Mouse (Mus musculus) intestine, embryonic 16.5 days (tissue): ENCODE results near the gene Mpig6b. TPM values are rescaled to one million over a fixed set of nuclear protein-coding genes. Genes with fewer than 3 reads are reported as not detected.
"Not testable (repeated sequence)": the region's sequence is repeated elsewhere in the genome, so short reads cannot be mapped to it uniquely, and the experiment has no call there.

Experiments
- ATAC-seq: fragments of 200-750 bp; cut with Nextera tagmentation; 2 replicates; pipeline ENCODE4 v1.8.0; 2017; ENCODE audit warnings: moderate TSS enrichment, moderate library complexity
- H3K27ac ChIP-seq: fragments of 300-500 bp; sonication (generic); 2 replicates; pipeline ENCODE4 v1.5.1; 2014; ENCODE audit warnings: mild to moderate bottlenecking, low read length
- H3K27me3 ChIP-seq: fragments of 300-500 bp; sonication (generic); replicated peaks from 2 replicates; pipeline ENCODE4 v1.6.1; 2014; ENCODE audit warnings: low read length, control low read depth, mixed read lengths; ENCODE audit not compliant: control insufficient read depth, insufficient read depth
- H3K36me3 ChIP-seq: fragments of 300-500 bp; sonication (generic); 2 replicates; pipeline ENCODE4 v1.6.1; 2014; ENCODE audit warnings: low read length, control low read depth; ENCODE audit not compliant: control insufficient read depth, insufficient read depth
- H3K4me1 ChIP-seq: fragments of 300-500 bp; sonication (generic); 2 replicates; pipeline ENCODE4 v1.6.1; 2014; ENCODE audit warnings: low read length, control low read depth, mixed read lengths; ENCODE audit not compliant: control insufficient read depth, insufficient read depth
- H3K4me2 ChIP-seq: fragments of 300-500 bp; sonication (generic); 2 replicates; pipeline ENCODE4 v1.6.1; 2014; ENCODE audit warnings: low read depth, low read length, control low read depth
- H3K4me3 ChIP-seq: fragments of 300-500 bp; sonication (generic); 2 replicates; pipeline ENCODE4 v1.5.1; 2014; ENCODE audit warnings: mild to moderate bottlenecking, low read length
- H3K9ac ChIP-seq: fragments of 300-500 bp; sonication (generic); 2 replicates; pipeline ENCODE4 v1.6.1; 2014; ENCODE audit warnings: low read depth, low read length
- H3K9me3 ChIP-seq: fragments of 300-500 bp; sonication (generic); 2 replicates; pipeline ENCODE4 v1.6.1; 2016; ENCODE audit warnings: low read length, control low read depth; ENCODE audit not compliant: control insufficient read depth
- WGBS: fragments of 180-500 bp; shearing (Covaris S2); extraction: QIAGEN DNeasy Blood & Tissue Kit; methylation state at CpG from one replicate; pipeline ENCODE4 v1.1.7; 2014; 5-methylcytosine and 5-hydroxymethylcytosine counted together
- polyA plus RNA-seq: library from polyadenylated mRNA; unstranded; fragments of >200 nt; fragmentation: Nextera tagmentation; extraction: Ambion mirVana; gene quantifications from 2 replicates; pipeline ENCODE4 v1.2.1, GENCODE M21; 2015

Gene Mpig6b
- polyA plus RNA-seq, 1 experiment from 2014 or later, result 0.40 TPM

DNA sequence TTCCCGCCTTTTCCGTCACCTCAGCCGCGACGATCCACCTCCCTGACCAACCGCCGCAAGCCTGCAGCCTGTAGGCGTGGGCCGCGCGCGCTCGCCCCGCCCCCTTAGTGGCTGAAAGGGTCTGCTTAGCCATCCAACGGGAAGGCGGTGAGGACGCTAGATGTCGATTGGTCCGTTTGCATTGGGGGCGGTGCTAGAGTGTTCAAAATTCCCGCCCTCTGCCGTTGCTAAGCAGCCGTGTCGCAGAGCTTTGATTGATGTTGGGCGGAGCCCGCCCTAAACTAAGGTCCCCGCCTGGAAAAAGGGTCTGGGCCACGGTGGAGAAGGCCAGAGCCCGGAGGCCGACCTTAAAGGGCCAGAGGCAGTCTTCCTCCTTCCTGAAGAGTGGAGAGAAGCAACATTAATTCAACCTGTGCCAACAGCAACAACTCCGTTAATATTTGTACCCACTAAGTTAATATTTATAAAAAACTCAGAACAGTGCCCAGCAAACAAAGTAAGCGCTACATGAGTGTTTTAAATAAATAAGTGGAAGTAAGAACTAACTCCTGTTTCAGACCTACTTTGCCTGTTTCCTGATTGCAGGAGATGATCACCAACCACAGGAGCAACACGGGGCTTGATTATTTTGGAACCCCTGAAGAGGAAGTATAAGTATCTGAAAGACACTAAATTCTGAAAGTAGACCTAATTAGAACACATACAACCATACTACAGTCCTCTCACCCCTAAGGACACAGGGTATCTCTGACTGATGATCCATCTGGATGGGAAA is 19.1 kb downstream of the Mpig6b start, which contains the start of gene Msh5:
Gene Msh5 (minus strand): TSS at position 65 of the 775 bp plus-strand sequence.
- Histone ChIP-seq H3K9ac (peak within 1 kb of the TSS; percentile 93), H3K27ac (peak within 1 kb of the TSS; percentile 100), H3K36me3 (no peaks in the 10 kb centered on the region), H3K27me3 (no peaks in the 10 kb centered on the region), H3K4me2 (peak within 1 kb of the TSS; percentile 100), H3K4me3 (peak within 1 kb of the TSS; percentile 68), H3K4me1 (peaks cover 40% of the 10 kb centered on the region), H3K9me3 (no peaks in the 10 kb centered on the region)
- peak; percentile 87 for ATAC-seq
- 2% methylated on average over 32 of the region's 33 CpGs for WGBS

DNA sequence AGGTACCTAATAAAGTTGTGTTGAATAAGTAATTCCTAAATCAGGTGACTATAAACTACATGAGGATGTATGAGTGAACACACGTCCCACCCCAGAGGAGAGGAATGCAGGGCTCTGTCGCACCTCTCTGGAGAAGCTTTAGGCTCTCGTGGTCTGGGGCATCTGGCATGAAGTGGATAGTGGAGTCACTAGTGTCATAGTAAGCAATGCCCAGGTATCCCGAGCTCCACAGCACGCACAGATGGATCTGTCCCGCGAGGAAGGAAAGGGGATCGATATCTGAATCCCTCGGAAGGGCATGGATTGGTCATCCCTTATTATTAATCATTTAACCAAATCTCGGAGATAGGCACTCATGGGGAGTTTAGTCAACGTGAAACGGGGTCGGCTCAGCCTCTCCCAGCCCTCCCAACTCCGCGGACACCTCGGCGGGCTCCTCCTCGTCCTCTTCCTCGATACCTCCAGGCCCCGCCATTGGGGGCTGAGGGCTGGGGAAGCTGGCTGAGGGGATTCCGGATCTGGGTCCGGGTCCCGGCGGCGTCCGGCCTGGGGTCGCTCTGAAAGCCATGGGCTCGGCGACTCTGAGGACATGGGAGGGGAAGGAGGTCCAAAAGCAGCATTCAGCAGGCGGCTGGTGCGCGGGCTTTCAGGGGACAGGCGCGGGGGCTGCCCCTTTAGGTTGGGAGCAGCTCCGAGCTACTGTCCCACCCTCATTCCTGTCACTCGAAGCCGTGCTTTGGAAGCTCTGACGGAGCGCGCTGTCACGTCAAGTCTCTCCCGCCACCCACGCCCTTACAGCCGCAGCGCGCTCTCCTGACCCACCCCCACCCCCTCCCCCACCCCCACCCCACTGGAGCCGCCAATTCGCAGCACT is 19.9 kb downstream of the Mpig6b start:
- H3K4me1 ChIP-seq, result peaks cover 40% of the 10 kb centered on the region
- H3K27ac ChIP-seq, result peak overlapping the region; percentile 90
- H3K9ac ChIP-seq, result peak overlapping the region; percentile 93
- H3K27me3 ChIP-seq, result no peaks in the 10 kb centered on the region
- H3K36me3 ChIP-seq, result no peaks in the 10 kb centered on the region
- no peaks in the 10 kb centered on the region for H3K9me3 ChIP-seq
- peak overlapping the region; percentile 68 for H3K4me3 ChIP-seq
- peak overlapping the region; percentile 100 for H3K4me2 ChIP-seq
- WGBS, result 4% methylated on average over 48 of the region's 48 CpGs
- ATAC-seq, result peak; percentile 0; the same call in 1 of the 2 replicates

- H3K4me1 ChIP-seq, result peaks cover 40% of the 10 kb centered on the region
- H3K27me3 ChIP-seq, result no peaks in the 10 kb centered on the region
- peak overlapping the region; percentile 90 for H3K27ac ChIP-seq
- no peak for ATAC-seq
- no peaks in the 10 kb centered on the region for H3K36me3 ChIP-seq
- H3K9ac ChIP-seq, result peak overlapping the region; percentile 93
- peak overlapping the region; percentile 100 for H3K4me2 ChIP-seq
- H3K9me3 ChIP-seq, result no peaks in the 10 kb centered on the region
- peak overlapping the region; percentile 68; the same call in 1 of the 2 replicates for H3K4me3 ChIP-seq
- WGBS, result 68% methylated on average over 7 of the region's 7 CpGs
These were observed 20.8 kb downstream of the Mpig6b start for GRCm38 (mm10) chr17:35044904-35045806.

GRCm38 (mm10) chr17:35043794-35044193 is 22.2 kb downstream of the Mpig6b start:
- Histone ChIP-seq H3K27me3 (no peaks in the 10 kb centered on the region), H3K4me1 (peaks cover 32% of the 10 kb centered on the region), H3K9ac (no peak overlapping the region), H3K9me3 (no peaks in the 10 kb centered on the region), H3K27ac (peak overlapping the region; percentile 10), H3K36me3 (no peaks in the 10 kb centered on the region), H3K4me2 (no peak overlapping the region), H3K4me3 (no peak overlapping the region)
- WGBS, result 82% methylated on average over 4 of the region's 4 CpGs
- no peak for ATAC-seq

DNA sequence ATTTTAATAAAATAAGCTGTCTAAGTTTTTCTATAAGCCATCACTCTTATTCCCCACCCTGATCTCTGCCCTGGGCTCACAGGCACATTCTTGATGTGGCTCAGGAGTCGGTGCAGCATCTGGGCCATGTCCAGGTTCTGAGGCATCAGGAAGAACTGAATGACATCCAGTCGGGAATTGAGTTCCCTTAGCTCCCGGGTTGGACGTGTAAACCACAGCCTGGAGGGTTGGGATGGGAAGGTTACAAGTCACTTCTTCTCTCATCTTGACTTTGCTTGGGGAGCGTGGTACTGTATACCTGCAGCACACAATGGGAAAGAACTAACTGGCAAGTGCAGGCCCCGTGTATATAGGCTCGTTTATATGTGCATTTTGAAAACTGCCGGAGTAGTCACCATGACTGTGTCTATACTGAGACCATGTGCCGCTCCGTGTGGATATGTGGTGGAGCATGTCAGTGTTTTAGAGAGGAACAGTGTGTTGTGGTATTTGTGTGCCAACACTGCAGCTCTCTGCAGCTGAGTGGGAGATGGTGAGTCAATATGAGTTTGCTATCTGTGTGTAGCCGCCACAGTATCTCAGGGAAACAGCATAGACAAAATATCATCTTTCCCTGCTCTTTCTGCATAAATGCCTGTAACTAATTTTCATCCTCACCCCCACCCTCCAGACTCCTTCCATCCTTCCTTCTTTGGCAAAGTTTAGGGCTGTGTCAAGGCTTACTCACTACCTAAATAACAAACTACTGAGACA is 26.7 kb downstream of the Mpig6b start:
- no peak overlapping the region for H3K9ac ChIP-seq
- no peaks in the 10 kb centered on the region for H3K36me3 ChIP-seq
- H3K27ac ChIP-seq, result no peak overlapping the region
- no peak overlapping the region for H3K4me3 ChIP-seq
- ATAC-seq, result no peak
- 82% methylated on average over 11 of the region's 11 CpGs for WGBS
- no peaks in the 10 kb centered on the region for H3K9me3 ChIP-seq
- no peak overlapping the region for H3K4me2 ChIP-seq
- H3K4me1 ChIP-seq, result peaks cover 4% of the 10 kb centered on the region
- no peaks in the 10 kb centered on the region for H3K27me3 ChIP-seq

DNA sequence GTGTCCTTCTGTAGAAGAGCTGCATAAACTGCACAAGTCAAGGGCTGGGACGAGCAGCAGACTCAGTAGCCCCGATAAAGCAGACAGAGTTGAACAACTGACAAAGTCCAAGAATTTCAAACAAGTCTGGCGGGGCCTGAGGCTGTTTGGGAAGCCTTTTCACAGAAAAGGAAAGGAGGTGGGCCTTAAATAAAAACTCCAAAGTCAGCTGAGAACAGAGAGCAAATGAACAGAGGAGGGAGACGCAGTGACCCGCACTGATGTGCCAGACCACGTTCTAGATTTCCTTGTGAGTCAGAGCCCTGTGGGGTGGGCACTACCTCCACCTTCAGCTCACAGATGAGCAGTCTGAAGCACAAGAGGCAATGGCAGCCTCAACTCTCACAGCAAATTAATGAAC is 31.1 kb downstream of the Mpig6b start:
- Histone ChIP-seq H3K9me3 (no peaks in the 10 kb centered on the region), H3K4me1 (no peaks in the 10 kb centered on the region), H3K4me2 (no peak overlapping the region), H3K4me3 (no peak overlapping the region), H3K36me3 (no peaks in the 10 kb centered on the region), H3K27ac (no peak overlapping the region), H3K27me3 (no peaks in the 10 kb centered on the region), H3K9ac (0 out of 2 replicates have a peak overlapping the region, but pooled peaks have one; percentile 32)
- ATAC-seq, result no peak
- WGBS, result 58% methylated on average over 6 of the region's 6 CpGs

GRCm38 (mm10) chr17:35033703-35034102 is 32.3 kb downstream of the Mpig6b start:
- H3K4me2 ChIP-seq, H3K4me1 ChIP-seq, H3K27me3 ChIP-seq, H3K9me3 ChIP-seq, ATAC-seq, H3K27ac ChIP-seq, H3K36me3 ChIP-seq, H3K4me3 ChIP-seq, H3K9ac ChIP-seq: not testable (repeated sequence)
- WGBS, result 52% methylated on average over 1 of the region's 1 CpGs

- H3K4me1 ChIP-seq, result peaks cover 3% of the 10 kb centered on the region; the same call in 1 of the 2 replicates
- no peak overlapping the region for H3K9ac ChIP-seq
- H3K36me3 ChIP-seq, result no peaks in the 10 kb centered on the region
- no peaks in the 10 kb centered on the region for H3K27me3 ChIP-seq
- no peaks in the 10 kb centered on the region for H3K9me3 ChIP-seq
- H3K4me3 ChIP-seq, result no peak overlapping the region
- WGBS, result 74% methylated on average over 8 of the region's 8 CpGs
- no peak overlapping the region for H3K27ac ChIP-seq
- ATAC-seq, result no peak
- no peak overlapping the region for H3K4me2 ChIP-seq
These were observed 33.6 kb downstream of the Mpig6b start for GRCm38 (mm10) chr17:35032323-35032870.
